Mouse (Mus musculus) liver, embryonic 14.5 days (tissue): ENCODE measurements at regions not wholly inside any gene's neighbourhood (a gene's known extent, or its start where the extent isn't known, plus 50 kb on each side); places are given as distances from the start of the nearest gene placed in this dataset.

Experiments
- ATAC-seq: fragments of 200-750 bp; cut with Nextera tagmentation; 2 replicates; pipeline ENCODE4 v1.8.0; 2017; ENCODE audit warnings: moderate number of reproducible peaks, mild to moderate bottlenecking, moderate library complexity; ENCODE audit not compliant: insufficient read depth
- DNase-seq, 3 experiments: peaks; one replicate each; pipeline ENCODE4 v3.0.0-alpha.2; 2012 to 2013; ENCODE audit warnings: low read depth in 3 of 3, low spot score in 3 of 3
- H3K27ac ChIP-seq: fragments of 300-500 bp; sonication (generic); 2 replicates; pipeline ENCODE4 v1.5.1; 2014; ENCODE audit warnings: moderate library complexity, mild to moderate bottlenecking, control low read depth, inconsistent platforms
- H3K27me3 ChIP-seq: fragments of 300-500 bp; sonication (generic); 2 replicates; pipeline ENCODE4 v1.6.1; 2014; ENCODE audit warnings: mild to moderate bottlenecking, low read length, moderate library complexity; ENCODE audit not compliant: control insufficient read depth, insufficient read depth
- H3K36me3 ChIP-seq: fragments of 300-500 bp; sonication (generic); replicated peaks from 2 replicates; pipeline ENCODE4 v1.6.1; 2014; ENCODE audit warnings: low read depth; ENCODE audit not compliant: control insufficient read depth, insufficient read depth
- H3K4me1 ChIP-seq, 2 experiments: fragments of 200-500 bp in 1 of 2; fragments of 300-500 bp in 1 of 2; sonication (generic) in 1 of 2; replicated peaks; 2 replicates each; pipeline ENCODE4 v1.6.1; 2012 to 2014; ENCODE audit warnings: antibody characterized with exemption in 1 of 2, inconsistent platforms in 1 of 2, low read length in 1 of 2; ENCODE audit not compliant: control insufficient read depth in 2 of 2, insufficient read depth in 2 of 2
- H3K4me2 ChIP-seq: fragments of 300-500 bp; sonication (generic); 2 replicates; pipeline ENCODE4 v1.6.1; 2014; ENCODE audit warnings: low read depth, mild to moderate bottlenecking, control low read depth, moderate library complexity
- H3K4me3 ChIP-seq, 2 experiments: fragments of 200-500 bp in 1 of 2; fragments of 300-500 bp in 1 of 2; sonication (generic) in 1 of 2; 2 replicates each; pipeline ENCODE4 v1.5.1; 2012 to 2014; ENCODE audit warnings: low read depth in 2 of 2, low read length in 2 of 2, mild to moderate bottlenecking in 2 of 2, control low read depth in 1 of 2, inconsistent platforms in 1 of 2, moderate library complexity in 1 of 2; ENCODE audit not compliant: insufficient read depth in 1 of 2
- H3K9ac ChIP-seq: fragments of 300-500 bp; sonication (generic); replicated peaks from 2 replicates; pipeline ENCODE4 v1.6.1; 2014; ENCODE audit warnings: mild to moderate bottlenecking, control low read depth, moderate library complexity
- H3K9me3 ChIP-seq: fragments of 300-500 bp; sonication (generic); 2 replicates; pipeline ENCODE4 v1.6.1; 2016; ENCODE audit warnings: low read length, mixed read lengths; ENCODE audit not compliant: control insufficient read depth
- CTCF ChIP-seq: IDR thresholded peaks from 2 replicates; pipeline ENCODE4 v1.5.1; 2016; ENCODE audit warnings: antibody characterized with exemption, low read depth, control low read depth
- EP300 ChIP-seq: IDR thresholded peaks from 2 replicates; pipeline ENCODE4 v1.6.1; 2016; ENCODE audit warnings: antibody characterized with exemption, low read depth
- WGBS: fragments of 180-500 bp; shearing (Covaris S2); extraction: QIAGEN DNeasy Blood & Tissue Kit; methylation state at CpG from one replicate; pipeline ENCODE4 v1.1.7; 2014; ENCODE audit not compliant: insufficient replicate concordance; 5-methylcytosine and 5-hydroxymethylcytosine counted together

- Histone ChIP-seq H3K4me2 (no peak overlapping the region), H3K9ac (no peak overlapping the region), H3K9me3 (no peaks in the 10 kb centered on the region), H3K36me3 (no peaks in the 10 kb centered on the region), H3K4me3 (no peak overlapping the region), H3K27ac (no peak overlapping the region), H3K4me1 (no peaks in the 10 kb centered on the region), H3K27me3 (no peaks in the 10 kb centered on the region)
- TF ChIP-seq EP300 (no peak), CTCF (no peak)
- ATAC-seq: no peak
- DNase-seq: no peak
- 58% methylated on average over 7 of the region's 7 CpGs for WGBS
Measured at GRCm38 (mm10) chr4:55972235-55972819, 440.1 kb upstream of the Klf4 start.

- 25% methylated on average over 1 of the region's 1 CpGs for WGBS
- Histone ChIP-seq H3K4me3 (no peak overlapping the region), H3K4me1 (no peaks in the 10 kb centered on the region), H3K9me3 (no peaks in the 10 kb centered on the region), H3K27ac (no peak overlapping the region), H3K9ac (no peak overlapping the region), H3K27me3 (no peaks in the 10 kb centered on the region), H3K4me2 (no peak overlapping the region), H3K36me3 (no peaks in the 10 kb centered on the region)
- DNase-seq (no peak), ATAC-seq (no peak)
- TF ChIP-seq EP300 (no peak), CTCF (no peak)
Measured at GRCm38 (mm10) chr4:55960063-55960462, 427.8 kb upstream of the Klf4 start.

GRCm38 (mm10) chr4:55953701-55954100 is 421.4 kb upstream of the Klf4 start:
- WGBS: 63% methylated on average over 1 of the region's 1 CpGs
- TF ChIP-seq CTCF (no peak), EP300 (no peak)
- DNase-seq (no peak), ATAC-seq (no peak)
- Histone ChIP-seq H3K36me3 (no peaks in the 10 kb centered on the region), H3K27ac (no peak overlapping the region), H3K4me3 (no peak overlapping the region), H3K9me3 (no peaks in the 10 kb centered on the region), H3K4me2 (no peak overlapping the region), H3K4me1 (no peaks in the 10 kb centered on the region), H3K27me3 (no peaks in the 10 kb centered on the region), H3K9ac (no peak overlapping the region)

- TF ChIP-seq EP300: no peak
- no peak for TF ChIP-seq CTCF
- H3K27me3 ChIP-seq: no peaks in the 10 kb centered on the region
- no peaks in the 10 kb centered on the region for H3K9me3 ChIP-seq
- ATAC-seq: no peak
- H3K4me1 ChIP-seq: no peaks in the 10 kb centered on the region
- no peak overlapping the region for H3K4me3 ChIP-seq
- DNase-seq: no peak
- no peaks in the 10 kb centered on the region for H3K36me3 ChIP-seq
- no peak overlapping the region for H3K4me2 ChIP-seq
- WGBS: 54% methylated on average over 3 of the region's 3 CpGs
- no peak overlapping the region for H3K27ac ChIP-seq
- H3K9ac ChIP-seq: no peak overlapping the region
Measured at GRCm38 (mm10) chr4:55952220-55952619, 420.0 kb upstream of the Klf4 start.

- Histone ChIP-seq H3K27me3 (no peaks in the 10 kb centered on the region), H3K36me3 (no peaks in the 10 kb centered on the region), H3K9ac (no peak overlapping the region), H3K27ac (no peak overlapping the region), H3K4me1 (no peaks in the 10 kb centered on the region), H3K4me2 (no peak overlapping the region), H3K4me3 (no peak overlapping the region), H3K9me3 (no peaks in the 10 kb centered on the region)
- ATAC-seq (no peak), DNase-seq (no peak)
- TF ChIP-seq EP300 (no peak), CTCF (no peak)
- 23% methylated on average over 1 of the region's 1 CpGs for WGBS
Measured at GRCm38 (mm10) chr4:55941423-55941822, 409.2 kb upstream of the Klf4 start.
